Mouse (Mus musculus) gastrocnemius, postnatal 14 days (tissue): Measurements from ENCODE around the gene Tbc1d22a. TPM values are rescaled to one million over a fixed set of nuclear protein-coding genes. Genes with fewer than 3 reads are reported as not detected.
A peak's percentile ranks its signal among the peaks of the same experiment; 100 is the strongest.

ENCODE experiments used
- DNase-seq: peaks from one replicate; pipeline ENCODE4 v3.0.0; 2021; ENCODE audit warnings: mixed read lengths
- intact Hi-C: fragments of 180-260 bp; cut with DNase I; formaldehyde crosslinking; loops from one replicate; pipeline ENCODE4 v1.15.1; 2025; ENCODE audit warnings: low total_unique reads
- total RNA-seq, 2 experiments: library from RNA; stranded (reverse); gene quantifications; 2 replicates each; pipeline ENCODE4 v1.2.3; 2021

Tbc1d22a gene
- total RNA-seq, 2 experiments from 2014 or later = 10.4 to 11.9 TPM

DNA sequence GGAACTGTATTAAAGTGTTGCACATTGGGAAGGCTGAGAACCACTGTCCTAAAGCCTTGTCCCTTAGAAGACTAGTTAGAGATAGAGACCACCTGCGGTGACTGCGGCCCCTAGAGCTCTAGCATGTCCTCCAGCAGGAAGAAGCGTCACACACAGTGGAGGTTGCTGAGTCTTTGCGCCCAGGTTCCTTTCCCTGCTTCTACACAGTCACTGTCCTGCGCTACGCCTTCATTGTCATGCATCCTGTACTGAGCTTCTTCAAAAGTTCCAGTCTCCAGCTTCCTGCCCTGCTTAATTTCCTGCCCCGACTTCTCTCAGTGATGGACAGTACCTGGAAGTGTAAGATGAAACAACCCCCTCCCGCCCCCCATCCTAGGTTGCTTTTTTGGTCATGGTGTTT, 14.8 kb downstream of the Tbc1d22a start:
- intact Hi-C loops = no loop called here

DNA sequence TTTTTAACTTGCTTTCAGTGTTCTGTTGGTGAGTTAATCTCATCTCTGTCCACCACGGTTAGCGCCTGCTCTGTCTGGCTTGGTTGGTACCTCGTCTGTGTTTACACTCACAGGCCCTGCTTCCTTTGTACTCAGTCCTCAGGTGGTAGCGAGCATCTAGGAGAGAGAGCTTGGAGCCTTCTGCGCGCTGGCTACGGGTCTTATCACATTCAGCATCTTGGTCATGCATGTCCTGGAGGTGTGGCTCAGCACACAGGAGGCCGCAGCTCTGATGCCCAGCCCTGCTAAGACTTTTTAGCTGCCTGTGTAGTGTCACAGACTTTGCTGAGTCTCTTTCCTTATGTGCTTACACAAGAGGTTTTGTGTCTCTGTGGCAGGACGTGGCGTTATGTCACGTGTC, 15.4 kb downstream of the Tbc1d22a start:
- intact Hi-C loops = no loop called here
- no peak for DNase-seq

More for the DNA sequence above, 14.8 kb downstream of the Tbc1d22a start:
- DNase-seq = no peak

DNA sequence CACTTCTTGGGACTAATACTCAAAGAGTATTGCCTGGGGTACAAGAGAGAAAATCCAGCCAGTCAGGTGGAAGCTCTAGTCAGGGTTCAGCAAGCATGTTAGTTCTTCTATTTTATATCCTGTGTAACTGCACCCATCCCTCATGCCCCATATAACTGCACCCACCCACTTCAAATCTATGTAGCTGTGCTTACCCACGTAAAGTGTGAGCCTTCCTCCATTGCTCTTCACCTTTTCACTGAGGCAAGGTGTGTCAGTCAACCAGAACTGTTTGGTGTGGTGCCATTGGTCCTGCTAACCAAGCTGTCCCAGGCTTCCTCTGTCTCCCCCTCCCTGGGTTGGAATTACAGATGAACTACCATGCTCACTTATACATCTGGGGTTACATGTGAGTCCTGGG, 16.9 kb downstream of the Tbc1d22a start:
- intact Hi-C loops = no loop called here

DNA sequence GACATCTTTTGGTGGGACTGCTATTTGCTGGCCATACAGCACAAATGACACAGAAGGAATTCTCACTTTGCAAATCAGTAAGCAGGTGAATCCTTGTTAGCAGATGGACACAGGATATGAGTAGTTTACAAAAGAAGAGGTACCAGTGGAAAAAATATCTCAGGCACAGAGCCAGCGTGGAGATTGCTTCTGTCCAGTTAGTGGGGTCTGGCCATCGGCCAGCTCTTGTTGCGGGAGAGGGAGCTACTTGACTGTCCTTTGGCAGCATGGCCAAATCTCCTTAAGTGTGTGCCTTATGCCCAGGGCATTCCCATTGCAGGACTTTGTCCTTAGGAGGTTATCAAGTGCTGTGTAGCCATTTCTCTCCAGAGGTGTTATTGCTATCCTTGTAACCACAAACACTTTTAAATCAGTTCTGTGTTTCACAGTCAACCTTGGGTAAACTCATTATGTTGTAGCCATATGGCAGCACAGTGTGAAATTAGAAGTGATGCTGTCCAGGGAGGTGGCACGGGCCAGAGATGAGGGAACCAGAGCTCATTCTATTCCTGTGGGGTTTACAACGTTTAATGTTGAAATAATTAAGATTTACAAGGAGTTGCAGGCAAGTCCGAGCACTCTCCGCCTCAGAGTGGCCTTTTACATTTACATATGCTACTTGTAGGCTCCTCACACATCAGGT, 17.7 kb downstream of the Tbc1d22a start:
- DNase-seq = no peak
- intact Hi-C loops = no loop called here

More for the DNA sequence above, 16.9 kb downstream of the Tbc1d22a start:
- no peak for DNase-seq

DNA sequence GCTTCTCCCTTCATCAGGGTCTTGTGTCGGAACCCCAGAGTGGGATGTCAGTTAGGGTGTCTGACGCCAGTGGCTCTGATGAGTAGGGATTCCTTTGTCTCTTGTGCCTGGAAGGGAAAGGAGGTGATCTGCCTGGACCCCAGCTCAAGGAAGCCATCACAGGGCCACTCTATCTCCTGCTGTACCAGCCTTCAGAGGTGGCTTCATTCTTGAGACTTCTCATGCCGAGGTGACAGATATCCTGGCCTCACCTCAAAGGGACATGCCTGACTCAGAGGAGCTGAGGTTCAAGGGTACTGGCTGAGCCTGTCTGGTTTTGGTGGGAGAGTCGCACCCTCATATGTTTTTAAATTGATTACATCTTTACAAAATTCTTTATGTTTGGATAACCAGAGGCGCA, 19.7 kb downstream of the Tbc1d22a start:
- intact Hi-C loops = no loop called here
- no peak for DNase-seq

DNA sequence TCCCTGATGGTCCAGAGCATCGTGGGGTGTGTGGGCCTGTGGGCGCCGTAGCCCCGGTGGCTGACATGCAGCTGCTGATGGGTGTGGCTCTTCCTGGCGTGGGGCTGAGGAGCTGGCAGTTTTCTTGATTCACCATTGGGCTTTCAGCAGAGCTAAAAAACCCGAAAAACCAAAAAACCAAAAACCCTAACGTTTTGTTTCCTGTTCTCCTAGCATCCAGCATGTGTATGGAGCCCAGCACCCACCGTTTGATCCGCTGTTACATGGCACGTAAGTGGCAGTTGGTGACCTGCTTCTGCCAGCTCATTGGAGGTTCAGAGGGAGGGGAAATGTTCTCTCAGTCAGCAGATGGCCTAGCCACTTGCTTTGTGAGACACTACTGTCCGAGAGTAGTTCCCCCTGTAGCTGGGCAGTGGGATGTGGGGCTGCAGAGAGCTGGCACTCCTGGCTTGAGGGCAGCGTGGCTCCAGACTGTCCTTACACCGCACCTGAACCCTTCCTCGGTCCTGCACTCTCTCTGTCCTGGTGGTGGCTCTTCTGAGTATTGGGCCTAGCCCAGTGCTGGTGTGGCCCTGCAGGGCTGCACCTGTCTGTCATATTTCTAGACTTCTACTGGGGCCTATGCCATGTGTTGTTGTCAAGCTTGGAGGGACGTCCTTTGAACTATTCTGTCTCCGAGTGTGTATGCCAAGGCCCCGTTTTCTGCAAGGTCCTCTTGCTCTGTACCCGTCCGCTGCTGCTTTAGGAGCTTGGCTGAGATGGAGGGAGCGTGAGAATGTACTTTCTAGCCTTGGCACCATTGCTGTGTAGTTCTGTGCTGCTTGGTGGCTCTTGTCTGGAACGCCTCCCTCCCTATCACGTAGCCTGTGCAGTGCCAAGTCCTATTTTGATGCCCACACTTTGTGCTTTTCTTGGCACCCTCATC, 20.5 kb downstream of the Tbc1d22a start:
- intact Hi-C loops = no loop called here
- DNase-seq = no peak

DNA sequence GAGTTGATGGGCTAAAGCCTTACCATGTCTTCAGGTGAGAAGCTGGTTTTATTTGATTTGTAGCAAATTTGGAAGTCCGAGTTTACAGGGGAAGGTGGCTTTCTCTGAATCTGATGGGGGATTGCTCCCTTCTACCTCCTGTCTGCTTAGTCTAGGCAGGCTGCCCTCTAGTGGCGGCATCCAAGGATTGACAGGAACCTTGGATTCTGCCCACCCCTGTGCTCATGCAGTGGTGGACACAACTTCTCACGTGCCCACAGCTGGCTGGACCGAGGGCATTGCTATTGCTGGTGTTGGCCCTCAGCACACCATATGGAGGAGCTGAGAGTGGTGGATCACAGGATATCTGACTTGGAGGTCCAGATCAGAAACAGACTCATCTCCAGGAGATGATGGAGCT, 22.0 kb downstream of the Tbc1d22a start:
- intact Hi-C loops = no loop called here
- peak; percentile 62 for DNase-seq

DNA sequence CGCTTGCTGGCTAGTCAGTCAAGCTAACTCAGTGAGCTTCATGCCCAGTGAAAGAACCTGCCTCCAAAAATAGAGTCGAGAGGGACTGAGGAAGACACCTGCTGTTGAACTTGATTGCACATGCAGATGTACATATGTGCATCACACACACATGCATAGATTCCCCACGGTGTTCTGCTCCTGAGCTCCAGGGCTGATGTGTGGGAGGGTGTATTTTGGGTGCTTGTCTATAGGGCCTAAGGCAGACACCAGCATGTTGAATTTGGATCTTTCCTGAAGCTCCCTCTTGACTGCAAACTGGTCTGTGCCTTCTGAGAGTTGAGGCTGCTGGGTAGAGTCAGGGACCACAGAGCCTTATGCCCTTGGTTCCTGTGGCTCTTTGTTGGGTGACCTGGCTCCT, 23.8 kb downstream of the Tbc1d22a start:
- intact Hi-C loops = no loop called here
- DNase-seq = no peak

DNA sequence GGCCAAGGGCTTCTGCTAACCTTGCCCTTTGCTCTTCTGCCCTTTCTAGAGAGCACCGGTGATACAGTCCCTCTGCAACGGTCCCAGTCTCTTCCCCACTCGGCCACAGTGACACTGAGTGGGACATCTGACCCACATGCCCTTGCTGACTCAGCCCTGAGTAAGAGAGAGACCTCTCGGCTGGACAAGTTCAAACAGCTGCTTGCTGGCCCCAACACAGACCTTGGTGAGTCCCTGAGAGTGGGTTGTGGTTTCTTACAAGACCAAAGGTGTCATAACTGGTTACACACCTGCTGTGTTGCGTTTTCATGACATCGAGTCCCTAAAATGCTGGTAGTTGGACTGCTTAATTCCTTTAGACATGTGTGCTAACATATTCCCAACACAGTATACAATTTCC, 24.8 kb downstream of the Tbc1d22a start:
- no peak for DNase-seq
- intact Hi-C loops = no loop called here

DNA sequence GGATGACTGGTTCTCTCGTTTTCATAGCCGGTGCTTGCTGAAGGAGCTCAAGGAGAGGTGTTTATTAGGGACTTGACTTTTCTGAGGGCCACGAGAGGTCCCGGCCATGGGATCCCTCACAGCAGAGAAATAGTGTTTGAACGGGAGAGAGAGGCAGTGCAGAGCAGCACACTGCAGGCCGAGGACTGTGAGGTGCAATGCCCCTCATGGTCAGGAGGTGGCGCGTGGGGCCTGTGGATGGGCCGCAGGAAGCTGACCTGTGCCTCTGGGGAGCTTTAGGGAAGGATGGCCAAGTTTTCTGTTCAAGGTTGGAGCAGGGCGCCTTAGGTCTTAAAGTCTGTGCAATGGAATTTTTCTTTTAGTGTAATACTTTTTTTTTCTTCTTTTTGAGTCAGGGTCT, 25.5 kb downstream of the Tbc1d22a start:
- intact Hi-C loops = no loop called here

DNA sequence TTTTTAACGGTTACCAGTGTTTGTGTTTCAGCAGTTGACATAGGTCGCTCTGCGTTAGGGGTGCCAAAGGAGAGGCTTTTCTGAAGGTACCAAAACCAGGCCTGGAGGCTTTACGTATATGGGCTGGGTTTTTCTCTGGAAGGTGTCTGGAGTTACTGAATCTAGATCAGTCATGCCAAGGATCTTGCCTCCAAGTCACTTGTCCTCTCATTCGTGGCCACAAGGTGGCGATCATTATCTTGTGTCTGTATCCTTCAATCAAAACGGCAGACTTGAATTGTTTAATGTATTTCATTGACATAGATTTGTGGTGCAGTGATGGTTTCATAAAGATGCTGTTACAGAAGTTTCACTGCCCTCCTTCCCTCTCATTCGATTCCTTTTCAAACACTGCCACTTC, 29.4 kb downstream of the Tbc1d22a start:
- intact Hi-C loops = no loop called here
- peak; percentile 44 for DNase-seq

More for the DNA sequence above, 25.5 kb downstream of the Tbc1d22a start:
- DNase-seq = peak; percentile 72

DNA sequence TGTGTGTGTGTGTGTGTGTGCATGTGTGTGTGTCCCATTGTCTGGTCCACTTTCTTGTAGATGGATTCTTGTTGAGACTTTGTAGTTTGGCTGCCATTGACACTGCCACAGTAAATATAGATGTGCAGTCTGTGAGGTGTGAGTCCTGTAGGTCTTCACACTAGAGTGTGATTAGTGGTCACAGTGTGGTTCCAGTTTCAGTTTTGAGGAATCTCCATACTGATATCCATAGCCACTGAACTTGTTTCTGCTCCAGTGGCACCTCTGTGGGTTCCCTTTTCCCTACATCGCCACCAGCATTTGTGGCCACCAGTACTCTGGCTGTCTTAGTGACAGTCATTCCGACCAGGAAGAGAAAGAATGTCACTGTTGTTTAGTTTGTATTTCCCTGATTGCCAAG, 30.1 kb downstream of the Tbc1d22a start:
- intact Hi-C loops = no loop called here
- no peak for DNase-seq

DNA sequence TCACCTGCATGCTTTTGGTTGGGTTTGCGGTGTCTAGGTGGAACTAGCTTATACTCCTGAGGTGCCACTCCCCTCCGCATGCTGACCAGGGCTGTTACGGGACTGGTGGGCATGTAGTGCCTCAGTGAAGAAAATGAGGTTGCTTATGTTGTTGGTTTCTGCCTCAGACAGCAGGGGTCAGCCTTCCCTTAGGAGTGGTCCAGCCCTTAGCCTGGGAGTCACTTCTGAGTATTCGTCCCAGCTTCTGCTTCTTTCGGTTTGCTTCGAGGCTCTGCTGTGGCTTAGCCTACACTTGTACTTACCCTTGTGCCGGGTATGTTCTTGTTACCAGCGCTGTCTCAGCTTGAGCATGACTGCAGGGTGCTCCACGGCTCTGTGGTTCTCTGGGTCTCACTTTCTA, 36.0 kb downstream of the Tbc1d22a start:
- DNase-seq = peak; percentile 50
- intact Hi-C loops = loop anchor here (5.0 kb wide), 1 partner anchor 157 kb away; no protein-coding TSS in a partner anchor

DNA sequence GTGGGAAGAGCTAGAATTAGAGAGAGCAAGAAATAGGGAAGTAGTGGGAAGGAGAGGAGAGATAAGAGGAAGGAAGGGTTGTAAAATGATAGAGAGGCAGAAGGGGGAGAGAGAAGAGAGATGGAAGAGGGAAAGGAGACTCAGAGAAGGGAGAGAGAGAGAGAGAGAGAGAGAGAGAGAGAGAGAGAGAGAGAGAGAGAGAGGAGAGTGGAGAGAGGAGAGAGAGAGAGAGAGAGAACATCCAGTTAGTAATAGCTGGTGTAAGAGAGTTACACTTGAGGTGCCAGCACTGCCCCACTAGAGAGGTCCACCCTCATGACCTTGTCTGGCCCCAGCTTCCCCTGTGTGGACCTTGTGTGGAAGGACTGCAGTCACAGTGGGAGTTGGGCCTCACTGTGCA, 37.9 kb downstream of the Tbc1d22a start:
- intact Hi-C loops = loop anchor here (5.0 kb wide), 1 partner anchor 155 kb away; no protein-coding TSS in a partner anchor
- DNase-seq = no peak

DNA sequence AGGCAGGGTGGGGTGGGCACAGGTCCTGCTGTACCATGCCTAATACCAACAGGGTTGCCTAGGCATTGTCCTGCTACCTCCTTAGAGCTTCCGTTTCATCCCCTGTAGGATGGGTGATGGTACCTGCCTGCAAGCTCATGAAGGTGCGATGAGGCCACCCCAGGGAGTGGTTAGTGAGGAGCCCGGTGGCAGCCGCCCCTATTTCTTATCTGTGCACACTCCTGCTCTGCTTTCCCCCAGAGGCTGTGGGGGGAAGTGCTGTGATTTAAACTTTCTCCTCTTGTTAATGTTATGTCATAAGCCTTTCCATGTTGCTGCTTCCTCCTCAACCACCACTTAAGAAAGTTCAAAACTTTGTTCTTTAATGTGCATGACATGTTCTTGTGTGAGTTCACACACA, 38.4 kb downstream of the Tbc1d22a start:
- intact Hi-C loops = loop anchor here (5.0 kb wide), 1 partner anchor 155 kb away; no protein-coding TSS in a partner anchor
- no peak for DNase-seq

DNA sequence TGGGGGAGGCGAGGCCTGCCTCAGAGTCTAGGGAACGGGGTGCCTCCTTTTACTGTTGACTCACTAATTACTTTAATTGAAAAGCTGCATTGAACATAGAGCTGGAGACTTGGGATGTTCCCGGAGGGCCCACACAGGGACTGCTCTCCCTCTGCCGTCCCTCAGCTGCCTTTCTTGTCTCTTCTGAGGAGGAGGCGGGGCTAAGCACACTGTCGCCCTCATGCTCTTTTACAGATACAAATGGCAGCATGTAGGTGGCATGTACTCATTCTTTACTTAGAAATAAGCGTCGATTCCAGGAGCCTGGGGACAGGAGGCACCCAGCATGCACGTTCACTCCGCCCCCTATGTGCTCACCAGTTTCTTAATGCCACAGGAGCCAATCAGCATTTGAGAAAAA, 39.2 kb downstream of the Tbc1d22a start:
- intact Hi-C loops = loop anchor here (5.0 kb wide), 1 partner anchor 154 kb away; no protein-coding TSS in a partner anchor
- DNase-seq = no peak

DNA sequence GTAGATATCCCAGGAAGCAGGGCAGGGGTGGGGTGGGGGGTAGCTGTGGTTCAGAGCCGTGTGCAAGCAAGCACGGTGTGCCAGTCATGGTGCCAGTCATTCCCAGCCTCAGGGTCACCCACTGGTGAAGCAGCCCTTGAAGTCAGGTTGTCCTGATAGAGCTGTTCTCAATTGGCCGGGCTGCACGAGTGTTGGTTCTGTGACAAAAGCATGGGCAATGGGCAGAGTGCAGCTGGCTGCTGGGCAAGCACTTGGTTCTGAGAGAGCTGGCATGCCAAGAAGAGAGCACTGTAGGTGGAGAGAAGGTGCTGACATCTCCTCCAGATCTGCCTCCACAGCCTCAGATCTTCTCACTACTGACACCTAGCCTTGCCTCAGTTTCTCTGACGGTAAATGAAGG, 41.9 kb downstream of the Tbc1d22a start:
- intact Hi-C loops = no loop called here

DNA sequence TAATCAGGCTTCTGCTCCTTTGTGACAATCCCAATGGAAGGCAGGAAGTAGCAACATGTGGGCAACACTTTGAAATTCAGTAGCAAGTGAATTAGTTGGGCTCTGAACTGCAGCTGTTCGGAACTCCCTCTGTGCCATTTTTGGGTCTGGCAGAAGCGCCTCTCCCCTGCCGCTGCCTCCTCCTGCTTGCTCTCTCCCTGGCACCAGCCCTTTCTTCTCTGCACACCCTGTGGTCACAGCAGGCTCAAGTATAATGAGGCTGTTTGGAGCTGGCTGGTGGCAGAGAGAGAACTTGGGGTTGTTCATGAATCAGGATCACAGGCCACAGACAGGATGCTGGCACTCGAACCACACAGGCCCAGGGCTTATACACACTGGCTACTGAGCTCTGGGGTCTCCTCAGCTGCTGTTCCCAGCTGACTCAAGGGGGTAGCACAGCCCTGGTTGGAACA, 42.5 kb downstream of the Tbc1d22a start:
- no peak for DNase-seq
- intact Hi-C loops = no loop called here

More for the DNA sequence above, 41.9 kb downstream of the Tbc1d22a start:
- DNase-seq = no peak

DNA sequence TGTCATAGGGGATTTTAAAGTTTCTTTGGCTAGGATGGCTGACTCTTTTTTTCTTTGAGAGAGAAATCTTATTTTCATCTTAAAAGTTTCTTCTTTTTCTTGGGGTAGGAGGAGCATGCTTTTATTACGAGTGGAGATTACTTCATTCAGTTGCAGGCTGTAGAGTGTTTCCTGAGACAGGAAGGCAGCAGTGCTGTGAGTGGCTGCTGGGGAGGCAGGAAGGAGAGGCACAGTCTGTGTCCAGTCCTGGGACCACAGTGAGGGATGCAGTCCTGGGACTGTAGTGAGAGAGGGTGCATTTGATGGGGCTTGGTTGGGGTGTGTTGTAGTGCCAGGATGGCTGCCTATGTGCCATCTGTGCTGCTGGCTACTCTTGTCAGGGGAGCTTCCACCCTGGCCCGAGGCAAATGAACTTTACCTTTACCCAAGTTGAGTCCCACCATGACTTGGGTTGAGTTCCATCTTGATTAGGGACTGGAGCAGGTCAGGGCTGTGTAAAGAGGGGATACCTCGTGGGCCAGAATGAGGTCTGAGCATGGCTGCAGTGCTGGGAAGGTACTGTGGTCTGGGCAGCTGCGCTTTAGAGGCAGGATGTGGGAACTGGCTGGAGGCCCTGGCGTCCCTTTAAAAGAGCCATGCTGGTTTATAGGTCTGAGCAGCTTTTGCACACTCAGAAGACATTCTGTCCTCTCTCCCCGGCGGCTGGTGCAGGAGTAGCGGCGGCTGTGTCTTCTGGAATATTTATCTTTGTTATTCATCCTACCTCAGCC, 43.8 kb downstream of the Tbc1d22a start:
- intact Hi-C loops = no loop called here
- DNase-seq = no peak

DNA sequence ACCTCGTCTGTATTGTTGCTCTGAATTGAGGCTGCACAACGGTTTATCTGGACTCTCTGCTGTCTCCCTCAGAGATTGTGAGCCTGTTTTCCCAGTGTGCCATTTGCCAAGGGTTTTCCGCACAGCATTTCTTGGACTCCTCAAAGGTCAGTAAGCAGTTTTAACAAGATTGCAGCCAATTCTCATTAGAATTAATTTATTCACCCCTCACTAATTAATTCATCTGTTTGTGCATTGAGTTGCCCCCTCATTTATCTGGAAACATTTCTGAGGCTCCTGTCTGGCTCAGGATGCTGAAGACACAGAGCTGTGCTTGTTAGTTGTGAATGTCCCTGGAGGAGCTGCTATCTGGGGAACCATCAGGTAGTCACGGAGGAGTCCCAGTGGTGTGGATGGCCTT, 45.0 kb downstream of the Tbc1d22a start:
- intact Hi-C loops = no loop called here
- no peak for DNase-seq
